Mouse (Mus musculus) embryo, embryonic 11 days (tissue): Measurements from ENCODE around the gene Cdh4.

Source experiments
- DNase-seq: peaks from one replicate; pipeline ENCODE4 v3.0.0-alpha.2; 2015

Gene Cdh4

DNA sequence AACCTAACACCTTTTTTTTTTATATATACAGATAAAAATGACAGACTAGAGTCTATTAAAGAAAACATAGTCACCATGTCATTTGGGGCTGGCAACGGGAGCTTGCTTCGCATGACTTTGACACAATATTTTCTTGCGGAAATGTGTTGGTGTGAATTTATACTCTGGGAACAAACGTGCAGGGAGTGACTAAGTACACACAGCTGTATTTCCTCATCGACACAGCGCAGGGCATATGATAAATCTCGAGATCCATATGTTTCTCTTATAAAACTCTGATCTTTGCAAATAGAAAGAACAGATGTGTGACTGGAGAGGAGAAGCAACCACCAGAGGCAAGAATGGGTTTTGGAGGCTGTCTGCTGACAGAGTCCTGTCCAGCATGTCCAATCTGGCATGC lies 304.3 kb downstream of the Cdh4 start:
- DNase-seq = no peak

DNA sequence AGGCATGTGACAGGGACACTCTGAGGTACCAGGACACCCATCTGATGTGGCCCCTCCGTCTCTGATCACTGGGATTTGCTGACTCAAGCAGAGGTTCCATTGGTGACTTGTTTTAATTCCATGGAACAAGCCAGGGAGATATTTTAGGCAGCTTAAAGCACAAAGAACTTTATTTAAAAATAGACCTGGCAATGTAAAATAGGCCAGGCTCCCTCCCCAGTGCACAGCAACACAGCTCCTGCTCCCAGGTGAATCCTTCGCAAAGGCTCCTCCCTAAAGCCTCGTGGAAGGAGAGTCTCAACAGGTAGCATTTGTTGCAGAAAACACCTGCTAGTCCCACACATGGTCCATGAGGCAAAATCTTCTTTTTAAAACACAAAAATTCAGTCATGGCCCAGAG lies 307.2 kb downstream of the Cdh4 start:
- DNase-seq = no peak

DNA sequence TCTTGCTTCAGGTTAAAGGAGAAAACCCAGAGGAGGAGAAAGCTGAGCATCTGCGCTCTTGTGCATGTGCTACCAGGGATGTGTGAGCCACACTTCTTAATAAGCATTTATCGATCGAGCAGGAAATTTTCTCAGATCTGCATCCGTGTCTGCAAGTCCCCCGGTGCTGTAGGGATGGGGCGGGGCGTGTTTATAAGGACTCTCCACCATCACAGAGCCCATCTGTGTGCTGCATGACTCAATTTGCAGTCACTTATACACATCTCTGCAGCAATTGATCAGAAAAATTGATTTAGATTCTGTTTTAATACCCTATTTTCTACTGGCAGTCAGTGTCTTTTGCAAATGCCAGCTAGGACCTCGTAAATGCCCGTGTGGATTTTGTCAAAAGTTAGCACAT lies 311.6 kb downstream of the Cdh4 start:
- DNase-seq = no peak

DNA sequence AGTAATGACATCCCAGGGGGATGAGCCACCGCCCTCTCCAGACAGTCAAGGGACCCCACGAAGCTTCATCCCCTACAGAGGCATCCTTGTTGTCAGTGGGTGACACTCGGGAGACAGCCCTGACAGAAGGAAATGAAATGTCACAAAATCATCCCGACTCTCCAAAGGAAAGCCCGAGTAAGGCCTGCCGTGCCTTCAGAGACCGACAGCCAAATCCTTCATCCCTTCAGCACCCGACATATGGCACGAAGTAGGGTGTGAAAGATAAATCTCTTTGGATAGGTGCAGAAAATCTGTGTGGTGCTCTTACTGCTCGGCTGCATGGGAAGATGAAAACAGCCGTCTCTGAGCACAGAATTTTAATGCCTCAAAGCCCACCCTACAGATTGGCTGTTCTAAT lies 312.5 kb downstream of the Cdh4 start:
- DNase-seq = no peak

DNA sequence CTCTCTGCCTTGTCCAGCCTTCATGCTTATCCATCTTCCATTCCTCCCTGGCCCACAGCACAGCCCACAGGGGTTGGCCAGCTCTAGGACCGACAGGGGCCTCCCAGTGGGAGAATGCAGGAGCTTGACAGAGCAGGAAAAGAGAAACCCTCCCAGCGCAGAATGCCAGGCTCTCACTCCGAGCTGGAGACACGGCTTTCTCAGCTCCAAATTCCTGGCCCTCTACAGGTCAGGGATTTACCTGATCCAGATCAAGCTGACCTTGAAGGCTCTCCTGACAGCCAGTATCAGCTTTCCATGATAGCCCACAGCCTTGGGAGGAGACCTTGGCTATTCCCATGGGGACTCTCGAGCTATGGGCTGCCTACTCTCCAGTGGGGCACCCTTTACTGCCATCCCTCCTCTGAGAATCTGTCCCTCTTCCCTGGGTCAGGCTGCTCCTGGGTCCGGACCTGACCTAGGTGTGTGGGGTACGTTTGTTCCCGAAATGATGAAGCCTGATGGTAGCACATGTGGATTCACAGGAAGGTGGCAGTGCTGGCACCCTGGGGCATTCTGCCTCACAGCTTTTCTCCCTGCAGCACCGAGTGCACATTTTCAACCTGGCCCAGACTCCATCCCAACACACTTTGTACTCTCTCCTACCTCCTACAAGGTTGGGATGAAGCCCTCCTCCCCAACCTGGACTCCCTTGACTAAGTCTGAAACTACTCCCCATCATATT lies 319.6 kb downstream of the Cdh4 start:
- no peak for DNase-seq

DNA sequence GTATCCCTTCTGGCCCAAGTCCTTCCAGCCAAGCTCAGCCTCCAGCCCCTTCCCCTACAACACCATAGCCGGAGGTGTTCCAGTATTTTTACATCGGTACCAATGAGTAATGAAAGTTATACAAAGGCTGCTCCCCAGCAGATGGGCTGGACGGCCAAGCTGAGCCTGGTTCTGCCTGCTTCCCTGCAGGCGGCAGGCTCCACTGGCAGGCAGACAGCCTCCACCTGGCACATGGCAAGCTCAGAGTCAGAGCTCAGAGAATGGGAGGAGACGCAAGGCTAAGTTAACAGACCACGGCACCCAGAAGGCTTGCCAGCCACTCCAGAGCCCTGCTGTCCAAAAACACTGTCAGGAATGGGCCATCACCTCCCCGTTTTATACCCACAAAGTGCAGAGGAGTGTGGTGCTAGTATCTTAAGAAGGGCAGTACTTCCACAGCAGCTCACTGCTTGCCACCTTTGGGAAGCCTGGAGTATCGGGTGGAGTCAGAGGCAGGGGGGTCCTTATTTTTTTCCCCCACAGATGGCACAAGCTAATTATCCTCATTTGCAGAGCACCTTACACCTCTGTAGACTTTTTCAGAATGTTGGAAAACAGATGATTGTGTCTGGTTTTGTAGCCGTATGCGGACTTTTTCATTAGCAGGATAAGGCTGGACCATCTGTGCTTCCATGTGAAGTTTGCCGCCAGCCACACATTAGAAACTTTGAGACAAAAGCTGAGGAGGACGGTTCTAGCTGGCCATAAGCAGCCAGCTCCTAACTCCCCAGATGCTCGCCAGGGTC lies 320.5 kb downstream of the Cdh4 start:
- DNase-seq = no peak

DNA sequence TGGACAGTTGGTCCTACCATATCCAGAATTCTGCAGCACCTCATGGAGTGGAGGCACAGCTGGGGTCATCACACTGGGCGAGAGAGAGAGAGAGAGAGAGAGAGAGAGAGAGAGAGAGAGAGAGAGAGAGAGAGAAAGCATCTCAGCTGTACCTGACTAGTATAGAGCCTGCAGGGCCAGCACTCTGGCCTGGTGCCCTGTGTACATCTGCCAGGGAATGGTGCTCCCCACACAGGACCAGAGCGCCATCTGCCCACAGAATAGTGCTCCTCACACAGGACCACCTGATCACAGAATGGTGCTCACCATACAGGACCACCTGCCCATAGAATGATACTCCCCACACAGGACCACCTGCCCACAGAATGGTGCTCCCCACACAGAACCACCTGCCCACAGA lies 322.2 kb downstream of the Cdh4 start:
- no peak for DNase-seq

DNA sequence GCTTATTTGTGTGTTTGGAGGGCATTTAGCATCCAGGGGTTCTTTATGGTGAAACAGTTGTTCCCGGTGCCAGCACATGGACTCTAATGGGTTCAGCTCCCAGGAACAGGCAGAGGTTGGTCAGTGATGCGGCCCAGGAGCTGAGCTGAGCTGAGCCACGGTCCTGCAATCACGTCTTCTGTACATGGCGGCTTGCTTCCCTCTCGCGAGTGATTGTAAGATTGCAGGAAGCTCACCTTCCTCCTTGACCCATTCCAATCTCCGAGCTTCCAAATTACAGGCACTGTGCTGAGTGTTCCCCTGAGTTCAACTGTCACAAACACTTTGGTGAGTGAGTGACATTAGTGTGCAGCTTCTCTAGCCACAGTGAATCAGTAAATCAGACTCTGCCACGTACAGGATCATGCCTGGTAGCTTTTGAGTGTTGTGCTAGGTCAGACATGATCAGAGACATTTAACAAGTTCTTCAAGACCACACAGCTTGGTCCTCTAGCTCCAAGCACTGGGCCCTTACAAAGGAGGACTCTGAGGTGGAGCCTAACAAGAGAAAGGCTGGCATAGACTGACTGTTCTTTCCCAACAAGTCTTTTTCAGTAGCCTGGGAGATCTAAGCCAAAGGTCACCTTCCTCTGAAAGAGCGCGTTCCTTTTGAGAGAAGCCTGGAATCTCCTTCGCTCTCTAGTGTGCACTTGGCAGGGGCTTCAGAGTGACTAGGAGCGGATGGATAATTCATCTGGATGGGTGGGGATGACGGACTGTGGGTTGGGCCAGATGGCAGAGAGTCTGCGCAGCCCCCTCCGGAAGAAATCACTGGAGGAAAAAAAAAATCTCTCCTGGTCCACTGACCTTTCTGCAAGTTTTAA lies 324.7 kb downstream of the Cdh4 start:
- DNase-seq = peak; percentile 55

DNA sequence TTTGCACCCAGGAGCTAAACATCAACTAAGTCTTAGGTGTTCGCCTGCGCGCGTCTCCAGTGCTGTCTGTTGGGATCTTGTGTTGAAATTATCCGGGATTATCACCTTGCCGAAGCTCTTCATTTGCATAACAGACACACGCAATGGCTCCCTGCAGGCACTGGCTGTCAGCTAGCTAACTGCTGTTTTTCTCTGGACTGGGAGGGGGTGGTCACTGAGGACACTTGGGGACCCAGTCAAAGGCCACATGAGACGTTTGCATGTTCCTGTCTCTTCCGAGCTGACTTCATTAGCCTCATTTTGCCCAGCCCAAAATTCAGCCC lies 325.3 kb downstream of the Cdh4 start:
- DNase-seq = no peak

DNA sequence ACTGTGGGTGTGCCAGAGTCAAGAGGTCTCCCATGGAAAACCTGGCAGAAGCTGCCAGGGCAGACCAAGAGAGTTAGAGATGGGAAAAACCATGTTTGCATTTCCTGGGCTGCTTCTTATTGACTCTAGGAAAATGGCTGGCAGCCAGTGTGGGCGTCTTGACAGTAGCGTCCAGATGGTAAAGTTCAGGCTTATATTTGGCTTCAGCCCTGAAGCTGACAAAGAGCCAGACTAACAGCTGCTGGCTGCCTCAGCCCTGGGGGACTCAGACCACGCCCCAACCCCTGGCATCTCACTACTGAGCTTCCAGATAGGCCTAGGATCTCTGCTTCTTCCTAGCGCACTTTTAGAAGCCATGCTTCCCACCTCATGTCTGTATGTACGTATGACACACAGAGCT lies 326.9 kb downstream of the Cdh4 start:
- no peak for DNase-seq

DNA sequence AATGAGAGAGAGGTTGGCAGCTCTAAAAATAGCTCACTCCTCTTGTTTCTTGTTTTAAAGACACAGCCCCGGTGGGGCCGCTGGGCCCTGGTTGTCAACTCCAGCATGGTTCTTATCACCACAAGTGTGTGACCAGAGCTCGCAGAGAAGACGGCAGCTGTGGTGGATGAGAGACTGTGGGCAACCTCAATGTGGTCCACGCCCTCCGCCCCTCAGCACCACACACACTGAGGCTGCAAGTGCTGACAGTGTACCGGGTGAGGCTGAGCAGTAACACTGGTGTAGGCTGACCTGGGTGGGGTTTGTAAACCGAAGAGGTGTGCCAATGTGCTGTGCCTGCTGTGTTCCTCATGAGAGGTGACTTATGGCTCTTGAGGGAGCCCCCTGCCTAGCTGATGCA lies 327.7 kb downstream of the Cdh4 start:
- no peak for DNase-seq

DNA sequence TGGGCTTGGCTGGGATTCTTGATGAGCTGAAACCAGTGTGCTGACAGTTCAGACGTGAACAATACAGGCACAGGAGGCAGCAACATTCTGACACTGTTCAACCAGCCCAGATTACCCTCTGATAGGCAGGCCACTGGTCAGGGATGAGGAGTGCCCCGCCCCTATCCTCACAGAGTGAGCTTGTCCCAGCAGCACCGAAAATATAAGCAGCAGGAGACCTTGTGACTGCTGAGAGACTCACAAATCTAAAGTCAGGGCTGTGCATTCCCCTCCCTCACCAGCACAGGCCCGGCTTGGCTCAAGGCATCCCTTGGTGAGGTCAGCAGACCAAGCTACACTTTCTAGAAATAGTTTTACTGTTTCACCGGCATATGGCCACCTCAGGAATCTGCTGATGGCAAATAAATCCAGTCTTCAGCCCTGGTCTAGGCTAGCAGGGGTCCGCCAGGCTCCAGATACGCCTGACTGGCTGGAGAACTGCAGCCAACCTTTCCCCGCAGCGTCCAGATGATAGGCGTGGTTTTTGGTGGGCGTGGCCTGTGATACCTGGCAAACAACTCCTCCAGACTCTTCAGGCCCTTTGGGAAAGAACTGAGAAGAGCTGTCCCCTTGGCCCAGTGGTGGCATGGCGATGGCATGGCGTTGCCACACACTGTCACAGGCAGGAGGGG lies 332.3 kb downstream of the Cdh4 start:
- peak; percentile 46 for DNase-seq

DNA sequence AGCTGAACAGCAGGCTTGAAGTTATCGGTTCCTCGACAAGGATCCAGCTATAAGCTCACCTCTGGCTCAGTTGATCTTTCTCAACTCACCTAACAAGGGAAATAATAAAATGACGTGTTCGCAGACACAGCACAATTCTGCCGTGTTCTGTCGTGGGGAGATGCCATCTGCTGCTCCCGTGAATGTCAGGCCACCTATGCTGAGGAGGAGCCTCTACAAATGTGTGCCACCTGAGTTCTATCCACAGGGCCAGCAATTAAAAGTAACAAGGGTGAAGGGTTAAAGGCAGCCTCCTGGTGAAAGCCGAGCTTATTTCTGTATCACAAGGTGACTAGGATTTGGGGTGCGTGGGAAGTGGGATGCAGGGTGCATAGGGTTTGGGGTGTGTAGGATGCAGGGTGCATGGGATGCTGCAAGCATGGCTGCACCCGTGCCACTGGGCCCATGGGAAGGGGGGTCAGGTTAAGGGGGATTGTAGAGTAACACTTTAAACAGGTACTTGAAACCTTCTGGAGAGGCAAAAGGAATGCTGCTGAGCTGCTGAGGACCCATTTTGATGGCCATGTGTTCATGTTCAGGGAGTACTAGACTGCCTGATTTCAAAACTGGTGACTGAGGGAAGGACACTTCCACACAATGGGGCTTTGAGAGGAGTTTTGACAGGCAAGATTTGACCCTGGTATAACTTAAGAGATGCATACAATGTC lies 333.9 kb downstream of the Cdh4 start:
- no peak for DNase-seq

DNA sequence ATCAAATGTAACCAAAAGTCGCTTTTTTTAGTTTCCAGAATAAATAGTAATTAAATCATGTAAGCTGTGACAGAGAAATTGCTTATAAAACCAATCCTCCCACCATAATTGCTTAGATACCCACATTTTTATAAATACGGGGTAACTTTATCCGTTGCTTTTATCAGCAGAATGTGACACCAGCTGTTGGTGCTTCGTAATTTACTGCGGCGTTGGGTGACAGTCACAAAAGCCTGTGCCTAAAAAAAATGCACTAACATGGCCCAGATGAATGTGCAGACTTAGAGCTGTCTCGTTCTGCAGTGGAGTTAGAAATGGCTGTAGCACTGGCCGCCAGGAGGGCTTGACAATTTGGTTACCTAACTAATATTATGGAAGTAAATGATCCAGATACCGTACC lies 337.0 kb downstream of the Cdh4 start:
- no peak for DNase-seq

DNA sequence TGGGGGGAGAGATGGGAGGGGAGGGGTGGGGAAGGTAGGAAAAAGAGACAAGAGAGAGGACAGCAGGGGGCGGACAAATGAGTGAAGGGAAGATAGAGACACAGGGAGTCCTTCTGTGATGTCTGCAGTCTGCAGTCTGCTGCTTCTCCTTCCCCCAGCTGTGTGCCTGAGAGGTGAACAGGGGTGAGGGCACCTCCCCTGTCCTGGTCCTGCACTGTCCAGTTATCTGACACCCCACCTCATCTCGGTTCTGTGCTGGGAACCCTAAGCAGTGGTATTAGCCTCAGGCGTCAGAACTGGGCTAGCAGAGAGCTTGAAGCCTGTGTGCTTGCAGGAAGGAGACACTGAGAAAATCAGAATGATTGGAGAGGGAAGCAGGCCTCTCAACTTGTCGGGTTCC lies 338.7 kb downstream of the Cdh4 start:
- DNase-seq = no peak

DNA sequence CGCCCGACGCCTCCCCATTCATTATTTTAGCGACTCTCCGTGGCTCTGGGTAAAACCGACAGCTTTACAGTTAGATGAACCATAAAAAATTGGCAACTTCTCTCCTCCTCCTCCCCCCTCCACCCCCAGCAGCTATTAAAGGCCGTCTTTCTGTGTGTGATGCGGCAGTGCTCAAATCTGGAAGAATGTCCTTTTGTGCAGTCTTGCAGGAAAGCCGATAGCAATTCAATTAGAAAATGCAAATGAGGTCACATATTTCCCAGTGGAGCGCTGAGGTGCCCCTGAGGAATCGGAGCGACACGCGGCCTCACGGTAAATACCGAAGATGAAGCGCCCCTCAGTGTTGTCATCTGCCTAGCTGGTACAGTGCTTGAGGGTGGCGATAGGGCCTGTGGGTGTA lies 345.0 kb downstream of the Cdh4 start:
- peak; percentile 42 for DNase-seq

DNA sequence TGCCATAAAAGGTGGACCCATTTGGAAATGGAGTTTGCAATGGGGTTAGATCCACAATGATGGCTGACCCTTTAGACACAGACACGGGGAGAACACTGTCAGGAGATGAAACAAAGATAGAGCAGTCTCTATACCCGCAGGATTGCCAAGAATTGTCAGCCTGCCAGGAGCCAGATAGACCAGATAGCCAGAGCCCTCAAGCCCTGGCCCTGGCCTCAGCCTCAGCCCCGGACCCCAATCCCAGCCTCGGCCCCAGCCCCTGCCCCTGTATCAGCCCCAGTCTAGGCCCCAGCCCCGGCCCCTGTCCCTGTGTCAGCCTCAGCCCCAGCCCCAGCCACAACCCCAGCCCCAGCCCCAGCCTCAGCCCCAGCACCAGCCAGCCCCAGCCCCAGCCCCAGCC lies 345.6 kb downstream of the Cdh4 start:
- no peak for DNase-seq

DNA sequence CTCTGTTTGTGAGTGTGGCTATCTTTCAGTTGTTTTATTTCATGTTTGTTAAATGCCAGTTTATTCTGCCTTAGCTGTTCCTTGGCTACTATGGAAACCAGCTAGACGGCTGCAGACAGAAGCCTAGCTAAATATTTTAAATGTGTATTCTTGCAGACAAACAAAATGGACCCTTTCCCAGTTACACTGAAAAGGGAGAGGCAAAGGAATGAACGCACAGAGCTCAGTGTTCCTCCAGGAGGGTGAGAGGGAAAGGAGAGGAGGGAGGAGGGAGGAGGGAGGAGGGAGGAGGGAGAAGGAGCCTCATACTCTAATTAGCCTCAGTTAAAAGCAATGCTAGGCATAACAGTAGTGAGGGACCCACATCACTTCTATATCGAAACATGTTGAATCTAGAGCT lies 348.5 kb downstream of the Cdh4 start:
- DNase-seq = no peak

DNA sequence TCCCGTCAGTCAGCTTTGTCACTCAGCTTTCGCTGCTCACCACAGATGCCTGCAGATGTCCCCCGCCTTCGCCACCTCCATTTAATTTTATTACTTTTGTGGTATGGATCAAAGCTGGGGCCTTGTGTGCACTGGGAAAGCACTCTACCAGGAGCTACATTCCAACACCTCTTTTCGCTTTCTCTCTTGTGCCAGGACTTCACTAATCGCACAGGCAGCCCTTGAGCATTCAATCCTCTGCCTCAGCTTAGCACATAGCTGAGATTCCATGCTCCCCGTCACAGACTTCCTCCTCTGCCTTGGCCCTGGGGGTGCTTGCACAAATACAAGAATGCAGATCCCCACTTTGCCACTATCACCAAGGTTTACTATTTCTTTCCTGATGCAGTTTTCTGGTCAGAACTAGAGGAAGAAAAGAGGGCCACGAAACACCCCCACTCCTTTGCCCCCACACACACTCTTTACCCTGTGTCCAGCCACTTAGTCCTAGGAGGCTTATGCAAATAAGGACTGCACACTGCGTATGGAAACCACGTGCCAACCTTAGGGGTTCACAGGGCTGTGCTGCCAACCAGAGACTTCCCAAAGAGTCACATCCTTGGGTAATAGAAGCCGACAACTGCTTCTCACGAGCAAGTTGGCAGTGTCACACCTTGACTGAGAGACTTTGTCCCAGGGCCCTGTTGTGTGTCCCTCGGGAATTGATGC lies 350.3 kb downstream of the Cdh4 start:
- DNase-seq = peak; percentile 38

DNA sequence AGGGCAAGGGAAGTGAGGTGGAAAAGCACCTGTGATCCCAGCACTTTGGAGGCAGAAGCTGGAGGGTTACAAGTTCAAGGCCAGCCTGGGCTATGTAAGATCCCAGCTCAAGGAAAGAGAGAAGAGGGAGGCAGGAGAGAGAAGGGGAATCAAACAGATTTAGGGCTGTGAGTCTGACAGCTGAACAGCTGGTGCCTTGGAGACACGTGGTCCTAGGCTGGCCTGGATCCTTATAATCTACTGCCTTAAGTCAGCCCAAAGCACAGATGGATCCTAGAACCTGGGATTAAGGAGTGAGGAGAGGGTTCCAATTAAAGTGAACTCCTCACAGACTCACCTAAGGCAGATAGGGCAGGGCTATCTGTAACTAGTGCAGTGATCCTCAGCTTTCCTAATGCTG lies 352.1 kb downstream of the Cdh4 start:
- no peak for DNase-seq

DNA sequence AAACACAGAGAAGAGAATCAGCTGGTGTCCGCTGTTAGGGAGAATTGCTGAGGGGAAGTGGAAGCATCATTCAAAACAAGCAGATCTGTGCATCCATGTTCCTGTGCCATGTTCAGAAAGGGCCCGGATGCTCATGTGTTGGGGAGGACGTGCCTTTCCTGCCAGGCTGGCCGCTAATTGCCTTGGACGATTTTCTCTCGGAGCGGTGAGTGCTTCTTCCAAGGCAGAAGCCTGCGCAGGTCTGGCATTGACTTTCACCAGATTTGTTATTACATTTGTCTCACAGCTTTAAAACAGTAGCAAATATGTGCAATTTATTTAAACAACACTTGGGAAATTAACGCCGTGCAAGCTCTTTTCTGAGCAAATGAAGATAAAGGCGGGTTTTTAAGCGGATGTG lies 353.2 kb downstream of the Cdh4 start:
- DNase-seq = no peak

DNA sequence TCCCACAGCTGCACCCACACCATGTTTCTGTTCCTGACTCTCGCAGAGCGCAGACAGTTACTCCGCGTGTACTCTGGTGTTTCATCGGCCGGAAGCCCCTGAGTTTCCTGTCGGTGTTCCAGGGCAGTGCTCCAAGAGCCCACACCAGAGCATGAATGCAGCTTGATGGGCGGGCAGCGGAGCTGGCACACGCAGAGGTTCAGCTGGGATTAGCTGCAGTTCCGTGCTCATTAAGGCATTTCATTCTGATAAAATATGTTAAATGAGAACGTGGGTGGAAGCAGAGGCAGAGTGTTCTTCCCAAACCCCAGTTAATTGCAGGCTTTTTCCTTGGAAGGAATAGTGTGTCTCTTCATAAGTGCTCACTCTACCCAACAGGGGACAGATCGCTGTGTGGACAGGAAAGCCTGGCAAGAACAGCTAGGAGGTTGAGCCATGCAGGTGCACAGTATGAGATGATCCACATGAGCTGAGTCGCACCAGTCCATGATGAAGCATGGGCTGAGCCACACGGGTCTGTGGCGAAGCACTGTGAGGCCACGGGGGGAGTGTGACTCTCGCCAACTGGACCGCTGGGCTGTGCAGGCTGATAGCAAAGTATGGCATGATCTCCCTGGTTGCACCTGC lies 357.8 kb downstream of the Cdh4 start:
- DNase-seq = no peak
